Mouse (Mus musculus) small intestine, adult 2 months (tissue): ENCODE data around the gene Ddah1.

Source experiments
- CTCF ChIP-seq: fragments of 200-500 bp; IDR thresholded peaks from 2 replicates; pipeline ENCODE4 v1.5.1; 2012; ENCODE audit warnings: low read depth, mild to moderate bottlenecking, control low read depth, inconsistent platforms, low read length, moderate library complexity, mixed read lengths; ENCODE audit not compliant: insufficient replicate concordance, insufficient read length; ENCODE audit errors: extremely low read depth
- POLR2A ChIP-seq: fragments of 200-500 bp; IDR thresholded peaks from 2 replicates; pipeline ENCODE4 v1.6.1; 2012; ENCODE audit warnings: low read depth, mild to moderate bottlenecking, control low read depth, inconsistent platforms, low read length, moderate library complexity

- TF ChIP-seq CTCF (no peak), POLR2A (no peak)
These were observed 2.1 kb downstream of the Ddah1 start for GRCm38 (mm10) chr3:145760547-145760946.
